Comparison of ENCODE assay signal across 26 mouse cellular contexts in genomic region chr17:8396371-8396770, GRCm38 (mm10). TPM values are rescaled to one million over a fixed set of nuclear protein-coding genes. Genes with fewer than 3 reads are reported as not detected.
DNase-seq lines count a peak whose midpoint lies in the region; ATAC-seq and TF ChIP-seq lines count a peak whose summit lies in the region.
"Had no signal": no experiment of that assay in that cellular context is flagged by ENCODE, and none has a peak within 500 bp of the region (broad histone marks: within the 10 kb centered on the region; RNA-seq: fewer than 3 reads in every experiment).

No protein-coding gene starts in this region.

- no peaks in the 10 kb centered on the region for H3K36me3 ChIP-seq in hindbrain, embryonic 10.5 days
- no peaks in the 10 kb centered on the region for H3K36me3 ChIP-seq in hindbrain, embryonic 14.5 days (replicated peaks; ENCODE audit: control insufficient read depth, insufficient read depth)
- no peaks in the 10 kb centered on the region for H3K36me3 ChIP-seq in embryonic facial prominence, embryonic 11.5 days (replicated peaks; ENCODE audit: control insufficient read depth, insufficient read depth, low read depth, low read length)
- no peaks in the 10 kb centered on the region for H3K36me3 ChIP-seq in limb, embryonic 13.5 days
- H3K36me3 ChIP-seq in stomach, postnatal 0 days (ENCODE audit: control insufficient read depth, insufficient read depth, low read length): no peaks in the 10 kb centered on the region
- H3K36me3 ChIP-seq: heart, embryonic 10.5 days; heart, embryonic 15.5 days; hindbrain, embryonic 13.5 days; midbrain, embryonic 12.5 days had no signal

- no peak overlapping the region for H3K27ac ChIP-seq in hindbrain, embryonic 10.5 days
- no peak overlapping the region for H3K27ac ChIP-seq in hindbrain, embryonic 14.5 days
- no peak overlapping the region for H3K27ac ChIP-seq in embryonic facial prominence, embryonic 11.5 days (replicated peaks; ENCODE audit: low read depth, low read length)
- no peak overlapping the region for H3K27ac ChIP-seq in limb, embryonic 13.5 days
- no peak overlapping the region for H3K27ac ChIP-seq in stomach, postnatal 0 days (replicated peaks)
- H3K27ac ChIP-seq: heart, embryonic 10.5 days; heart, embryonic 15.5 days; hindbrain, embryonic 13.5 days; midbrain, embryonic 12.5 days had no signal

- H3K9me3 ChIP-seq in hindbrain, embryonic 10.5 days: no peaks in the 10 kb centered on the region
- H3K9me3 ChIP-seq in hindbrain, embryonic 14.5 days (ENCODE audit: control insufficient read depth, low read length): no peaks in the 10 kb centered on the region
- no peaks in the 10 kb centered on the region for H3K9me3 ChIP-seq in embryonic facial prominence, embryonic 11.5 days (replicated peaks; ENCODE audit: control insufficient read depth, low read length)
- no peaks in the 10 kb centered on the region for H3K9me3 ChIP-seq in limb, embryonic 13.5 days
- H3K9me3 ChIP-seq in stomach, postnatal 0 days (ENCODE audit: control insufficient read depth, low read length): no peaks in the 10 kb centered on the region
- H3K9me3 ChIP-seq: heart, embryonic 10.5 days; heart, embryonic 15.5 days; hindbrain, embryonic 13.5 days; midbrain, embryonic 12.5 days had no signal

- no peak overlapping the region for H3K4me3 ChIP-seq in hindbrain, embryonic 10.5 days
- no peak overlapping the region for H3K4me3 ChIP-seq in hindbrain, embryonic 14.5 days (replicated peaks; ENCODE audit: low read length)
- H3K4me3 ChIP-seq in embryonic facial prominence, embryonic 11.5 days (ENCODE audit: low read depth, low read length): no peak overlapping the region
- H3K4me3 ChIP-seq in limb, embryonic 13.5 days: no peak overlapping the region
- H3K4me3 ChIP-seq in stomach, postnatal 0 days (ENCODE audit: low read depth, low read length): no peak overlapping the region
- no peak overlapping the region for H3K4me3 ChIP-seq in lung, adult 2 months (replicated peaks; ENCODE audit: extremely low read depth, low read depth, low read length)
- H3K4me3 ChIP-seq: erythroblast, embryonic 14.5 days; heart, embryonic 10.5 days; heart, embryonic 15.5 days; hindbrain, embryonic 13.5 days; midbrain, embryonic 12.5 days had no signal

- 51% methylated on average over 4 of the region's 4 CpGs for WGBS in hindbrain, embryonic 10.5 days
- WGBS in hindbrain, embryonic 14.5 days: 62% methylated on average over 4 of the region's 4 CpGs
- 53% methylated on average over 4 of the region's 4 CpGs for WGBS in embryonic facial prominence, embryonic 11.5 days
- 19% methylated on average over 4 of the region's 4 CpGs for WGBS in limb, embryonic 13.5 days
- 48% methylated on average over 4 of the region's 4 CpGs for WGBS in stomach, postnatal 0 days
- WGBS in lung, adult 2 months: 74% methylated on average over 4 of the region's 4 CpGs

- no peak for TF ChIP-seq CTCF in stomach, postnatal 0 days (IDR thresholded peaks at IDR 0.05; ENCODE audit: low read depth)
- TF ChIP-seq CTCF in lung, adult 2 months (IDR thresholded peaks at IDR 0.05; ENCODE audit: insufficient read depth, low read length): no peak

- TF ChIP-seq EP300 in stomach, postnatal 0 days (optimal IDR thresholded peaks at IDR 0.05): no peak

- no peak overlapping the region for H3K9ac ChIP-seq in hindbrain, embryonic 14.5 days
- no peak overlapping the region for H3K9ac ChIP-seq in embryonic facial prominence, embryonic 11.5 days (replicated peaks; ENCODE audit: low read length)
- no peak overlapping the region for H3K9ac ChIP-seq in limb, embryonic 13.5 days
- H3K9ac ChIP-seq in stomach, postnatal 0 days (ENCODE audit: low read length): no peak overlapping the region
- H3K9ac ChIP-seq: heart, embryonic 15.5 days; hindbrain, embryonic 13.5 days; midbrain, embryonic 12.5 days had no signal

- TF ChIP-seq POLR2A in lung, adult 2 months (IDR thresholded peaks at IDR 0.05; ENCODE audit: borderline replicate concordance, extremely low read depth, low read depth, low read length): no peak

- H3K4me1 ChIP-seq in hindbrain, embryonic 10.5 days (replicated peaks): no peaks in the 10 kb centered on the region
- no peaks in the 10 kb centered on the region for H3K4me1 ChIP-seq in hindbrain, embryonic 14.5 days (replicated peaks; ENCODE audit: control insufficient read depth, insufficient read depth, low read length)
- no peaks in the 10 kb centered on the region for H3K4me1 ChIP-seq in embryonic facial prominence, embryonic 11.5 days (ENCODE audit: control insufficient read depth, insufficient read depth, low read length)
- H3K4me1 ChIP-seq in limb, embryonic 13.5 days: peaks cover 30% of the 10 kb centered on the region
- H3K4me1 ChIP-seq in stomach, postnatal 0 days (replicated peaks; ENCODE audit: control insufficient read depth, insufficient read depth): no peaks in the 10 kb centered on the region
- H3K4me1 ChIP-seq in lung, adult 2 months (ENCODE audit: control insufficient read depth, insufficient read depth, low read length): no peaks in the 10 kb centered on the region
- H3K4me1 ChIP-seq: heart, embryonic 15.5 days; hindbrain, embryonic 13.5 days; midbrain, embryonic 12.5 days had no signal

- H3K27me3 ChIP-seq in hindbrain, embryonic 10.5 days (ENCODE audit: insufficient read depth, poor library complexity, severe bottlenecking): peaks cover 10% of the 10 kb centered on the region
- H3K27me3 ChIP-seq in hindbrain, embryonic 14.5 days (ENCODE audit: control insufficient read depth, insufficient read depth, low read length): peaks cover 3% of the 10 kb centered on the region; the same call in 1 of the 2 replicates
- 0 out of 2 replicates have a peak, but pooled peaks cover under 1% of the 10 kb centered on the region for H3K27me3 ChIP-seq in embryonic facial prominence, embryonic 11.5 days (ENCODE audit: control insufficient read depth, insufficient read depth, low read length)
- H3K27me3 ChIP-seq in limb, embryonic 13.5 days: peaks cover 16% of the 10 kb centered on the region
- no peaks in the 10 kb centered on the region for H3K27me3 ChIP-seq in stomach, postnatal 0 days (ENCODE audit: control insufficient read depth, insufficient read depth, low read length)

- no peak overlapping the region for H3K4me2 ChIP-seq in hindbrain, embryonic 14.5 days (replicated peaks)
- H3K4me2 ChIP-seq in embryonic facial prominence, embryonic 11.5 days (ENCODE audit: low read depth, low read length): no peak overlapping the region
- H3K4me2 ChIP-seq in limb, embryonic 13.5 days (replicated peaks): peak overlapping the region; percentile 19
- H3K4me2 ChIP-seq in stomach, postnatal 0 days (replicated peaks; ENCODE audit: low read depth): no peak overlapping the region
- H3K4me2 ChIP-seq: heart, embryonic 15.5 days; hindbrain, embryonic 13.5 days; liver, embryonic 11.5 days; midbrain, embryonic 12.5 days had no signal

- ATAC-seq in hindbrain, embryonic 14.5 days (ENCODE audit: low FRiP score): no peak
- no peak for ATAC-seq in embryonic facial prominence, embryonic 11.5 days (replicated peaks; ENCODE audit: insufficient number of reproducible peaks, low FRiP score, low TSS enrichment, low read depth)
- peak; percentile 66 for ATAC-seq in limb, embryonic 13.5 days (ENCODE audit: low FRiP score, low read depth)
- no peak for ATAC-seq in stomach, postnatal 0 days (ENCODE audit: low FRiP score, low TSS enrichment)
- ATAC-seq: inflammation-experienced regulatory T-cells, adult 6 months; Patski had no signal

- peak; percentile 38 for DNase-seq in hindbrain, embryonic 10.5 days (ENCODE audit: low spot score)
- no peak for DNase-seq in hindbrain, embryonic 14.5 days (ENCODE audit: low spot score)
- peak; percentile 24 for DNase-seq in brain, adult 2 months (ENCODE audit: low read depth, low spot score)
- peak; percentile 53 for DNase-seq in embryonic facial prominence, embryonic 11.5 days (ENCODE audit: low spot score)
- DNase-seq in stomach, postnatal 0 days (ENCODE audit: low spot score): no peak
- no peak for DNase-seq in lung, adult 2 months
- DNase-seq in frontal cortex, postnatal 10 days (ENCODE audit: low spot score in 2 of 2): no peak
- DNase-seq: adrenal gland, postnatal 14 days; cerebellum, adult 11-12 months; cerebellum, adult 9-11 months; gastrocnemius, postnatal 25 days; kidney, adult 11 months; kidney, postnatal 14 days; lung, postnatal 36 days; thymus, postnatal 14 days had no signal

RNA-seq across cellular contexts. Expression of gene T, which starts 37.9 kb away (rescaled TPM):
- polyA plus RNA-seq in hindbrain, embryonic 10.5 days (2016; fragmentation: Nextera tagmentation; extraction: Ambion mirVana): 0.54 and 1.2 TPM in 2 replicates
- polyA plus RNA-seq in hindbrain, embryonic 14.5 days (2014; fragmentation: Nextera tagmentation; extraction: Ambion mirVana): 0.22 and 0.27 TPM in 2 replicates
- polyA plus RNA-seq in embryonic facial prominence, embryonic 11.5 days (2014; fragmentation: Nextera tagmentation; extraction: Ambion mirVana): 0.27 and 0.50 TPM in 2 replicates
- polyA plus RNA-seq in limb, embryonic 13.5 days (2015; fragmentation: Nextera tagmentation; extraction: Ambion mirVana): 0.61 and 0.97 TPM in 2 replicates
- polyA plus RNA-seq in stomach, postnatal 0 days (2015; fragmentation: Nextera tagmentation; extraction: Ambion mirVana): not detected in 2 replicates
- 0.20 TPM in 2 replicates for polyA plus RNA-seq in lung, adult 2 months (2012; rRNA removed)
- polyA plus RNA-seq: erythroblast, embryonic 14.5 days; inflammation-experienced regulatory T-cells, adult 6 months; liver, embryonic 11.5 days; liver, embryonic 16.5 days; Patski; urinary bladder, adult 2 months had no signal

RNA-seq across cellular contexts. Expression of gene T2, which starts 40.6 kb away (rescaled TPM):
- 0.42 and 0.82 TPM in 2 replicates for polyA plus RNA-seq in hindbrain, embryonic 10.5 days (2016; fragmentation: Nextera tagmentation; extraction: Ambion mirVana)
- 0.31 and 0.53 TPM in 2 replicates for polyA plus RNA-seq in hindbrain, embryonic 14.5 days (2014; fragmentation: Nextera tagmentation; extraction: Ambion mirVana)
- polyA plus RNA-seq in embryonic facial prominence, embryonic 11.5 days (2014; fragmentation: Nextera tagmentation; extraction: Ambion mirVana): 0.74 and 1.2 TPM in 2 replicates
- polyA plus RNA-seq in limb, embryonic 13.5 days (2015; fragmentation: Nextera tagmentation; extraction: Ambion mirVana): 1.1 and 1.3 TPM in 2 replicates
- 0.13 and 0.18 TPM in 2 replicates for polyA plus RNA-seq in stomach, postnatal 0 days (2015; fragmentation: Nextera tagmentation; extraction: Ambion mirVana)
- polyA plus RNA-seq in lung, adult 2 months (2012; rRNA removed): 3.5 and 3.7 TPM in 2 replicates
- polyA plus RNA-seq: erythroblast, embryonic 14.5 days; liver, embryonic 16.5 days had no signal

RNA-seq across cellular contexts. Expression of gene Prr18, which starts 59.1 kb away (rescaled TPM):
- 0.44 and 0.89 TPM in 2 replicates for polyA plus RNA-seq in hindbrain, embryonic 10.5 days (2016; fragmentation: Nextera tagmentation; extraction: Ambion mirVana)
- 20.9 and 22.7 TPM in 2 replicates for polyA plus RNA-seq in hindbrain, embryonic 14.5 days (2014; fragmentation: Nextera tagmentation; extraction: Ambion mirVana)
- 0.31 and 0.49 TPM in 2 replicates for polyA plus RNA-seq in embryonic facial prominence, embryonic 11.5 days (2014; fragmentation: Nextera tagmentation; extraction: Ambion mirVana)
- polyA plus RNA-seq in limb, embryonic 13.5 days (2015; fragmentation: Nextera tagmentation; extraction: Ambion mirVana): 0.38 and 0.50 TPM in 2 replicates
- polyA plus RNA-seq in stomach, postnatal 0 days (2015; fragmentation: Nextera tagmentation; extraction: Ambion mirVana): 0.50 and 0.62 TPM in 2 replicates
- 14.4 and 16.1 TPM in 2 replicates for polyA plus RNA-seq in lung, adult 2 months (2012; rRNA removed)

Comparison
In these comparisons a context has a peak if more than half of its experiments do, and no peak if none do; other contexts are left out.
1. DNase-seq: peak in hindbrain, embryonic 10.5 days (single experiment), brain, adult 2 months (single experiment) and embryonic facial prominence, embryonic 11.5 days (single experiment); none in hindbrain, embryonic 14.5 days (single experiment), stomach, postnatal 0 days (single experiment), lung, adult 2 months (single experiment) and frontal cortex, postnatal 10 days (0 of 2).